Mouse (Mus musculus): ENCODE data around the gene Foxp1. TPM values are rescaled to one million over a fixed set of nuclear protein-coding genes. Genes with fewer than 3 reads are reported as not detected.

Gene Foxp1
- polyA plus RNA-seq, 1 experiment: 73.4 TPM

DNA sequence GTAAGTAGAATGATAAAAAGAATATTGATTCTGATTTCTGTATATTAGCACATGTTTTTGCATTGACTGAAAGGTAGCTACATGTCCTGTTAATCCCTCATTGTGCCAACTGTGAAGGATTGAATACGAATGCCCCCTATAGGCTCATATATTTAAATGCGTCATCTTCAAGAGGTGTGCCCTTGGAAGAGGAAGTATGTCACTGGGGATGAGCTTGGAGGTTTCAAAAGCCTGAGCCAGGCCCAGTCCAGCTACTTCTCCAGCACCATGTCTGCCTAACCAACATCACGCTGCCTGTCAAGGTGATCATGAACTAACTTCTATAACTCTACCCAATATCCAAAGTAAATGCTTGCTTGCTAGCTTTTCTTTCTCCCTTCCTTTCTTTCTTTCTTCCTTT lies 180.1 kb downstream of the Foxp1 start:
- Histone ChIP-seq H3K4me1 (ENCODE audit: control insufficient read depth, insufficient read depth, low read length) (peaks cover 23% of the 10 kb centered on the region), H3K4me3 (ENCODE audit: insufficient read depth, low read length) (no peak overlapping the region), H3K27ac (ENCODE audit: insufficient read depth, low read depth, low read length) (no peak overlapping the region)
- TF ChIP-seq CTCF (IDR thresholded peaks at IDR 0.05; ENCODE audit: low read depth, low read length) (no peak), POLR2A (IDR thresholded peaks at IDR 0.05; ENCODE audit: borderline replicate concordance, low read depth, low read length) (no peak)

DNA sequence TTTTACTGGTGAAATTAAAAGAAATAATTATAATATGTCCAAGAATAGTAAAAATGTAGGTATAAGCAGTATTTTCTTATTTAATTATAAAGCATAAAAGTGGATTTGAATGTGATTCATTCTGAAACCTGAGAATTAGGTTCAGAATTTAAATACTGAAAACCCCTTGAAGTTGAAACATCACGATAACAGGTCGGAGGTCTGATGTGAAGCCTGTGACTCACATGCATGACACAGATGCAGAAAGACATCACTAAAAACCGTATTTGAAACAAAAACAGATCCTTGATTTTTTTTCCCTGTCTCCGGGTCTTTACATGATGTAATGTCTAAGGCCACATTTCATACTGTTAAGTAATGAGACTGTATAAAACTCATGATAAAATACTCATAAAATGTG lies 181.6 kb downstream of the Foxp1 start:
- no peak for TF ChIP-seq POLR2A (IDR thresholded peaks at IDR 0.05; ENCODE audit: borderline replicate concordance, low read depth, low read length)
- no peak for TF ChIP-seq CTCF (IDR thresholded peaks at IDR 0.05; ENCODE audit: low read depth, low read length)
- Histone ChIP-seq H3K4me3 (ENCODE audit: insufficient read depth, low read length) (no peak overlapping the region), H3K4me1 (ENCODE audit: control insufficient read depth, insufficient read depth, low read length) (peaks cover 23% of the 10 kb centered on the region), H3K27ac (ENCODE audit: insufficient read depth, low read depth, low read length) (no peak overlapping the region)

DNA sequence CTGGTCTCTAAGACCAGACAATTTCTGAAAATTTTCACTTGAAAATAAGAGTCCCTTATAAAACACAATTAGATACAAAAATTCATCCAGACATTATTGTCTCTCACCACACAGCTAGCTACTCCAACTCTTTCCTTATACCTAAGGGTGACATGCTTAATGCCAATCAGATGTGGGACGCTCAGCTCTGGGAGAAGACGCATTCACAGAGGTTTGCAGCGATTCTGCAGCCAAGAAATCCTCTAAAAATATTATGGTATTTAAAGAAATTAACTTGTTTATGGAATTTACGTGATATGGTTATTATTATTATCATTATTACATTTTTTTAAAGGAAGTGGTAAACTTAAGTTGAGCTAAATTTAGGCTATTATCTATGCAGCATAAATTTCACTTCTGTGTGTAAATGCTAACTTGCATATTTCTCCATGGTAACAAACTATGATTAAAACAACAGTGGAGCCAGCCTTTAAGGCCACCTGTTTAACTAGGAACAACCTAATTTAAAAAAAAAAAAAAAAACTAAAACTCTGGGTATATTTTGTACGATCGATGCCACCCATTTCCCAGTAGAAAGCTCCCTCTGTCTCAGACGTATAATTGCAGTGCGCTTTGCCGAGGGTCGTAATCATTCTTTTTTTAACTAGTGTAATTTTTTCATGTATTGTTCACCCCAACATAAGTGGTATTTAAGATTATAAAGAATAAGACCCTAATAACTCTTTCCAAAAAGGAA lies 182.4 kb downstream of the Foxp1 start:
- TF ChIP-seq CTCF (IDR thresholded peaks at IDR 0.05; ENCODE audit: low read depth, low read length) (no peak), POLR2A (IDR thresholded peaks at IDR 0.05; ENCODE audit: borderline replicate concordance, low read depth, low read length) (no peak)
- peaks cover 25% of the 10 kb centered on the region for H3K4me1 ChIP-seq (ENCODE audit: control insufficient read depth, insufficient read depth, low read length)
- no peak overlapping the region for H3K27ac ChIP-seq (ENCODE audit: insufficient read depth, low read depth, low read length)

DNA sequence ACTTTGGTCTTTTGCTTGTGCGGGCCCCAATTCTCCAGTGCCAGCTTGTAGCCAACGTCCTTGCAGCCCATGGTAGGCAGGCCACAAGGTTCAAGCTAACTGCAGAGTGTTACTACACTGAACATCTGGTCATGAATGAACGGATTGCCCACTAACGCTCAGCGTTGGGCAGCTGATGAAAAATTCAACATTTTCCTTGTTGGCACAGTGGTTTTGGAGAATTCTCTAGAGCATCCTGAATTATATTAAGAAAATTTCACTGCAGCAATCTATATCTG lies 183.2 kb downstream of the Foxp1 start:
- Histone ChIP-seq H3K4me3 (ENCODE audit: insufficient read depth, low read length) (no peak overlapping the region), H3K27ac (ENCODE audit: insufficient read depth, low read depth, low read length) (no peak overlapping the region), H3K4me1 (ENCODE audit: control insufficient read depth, insufficient read depth, low read length) (peaks cover 19% of the 10 kb centered on the region)
- no peak for TF ChIP-seq POLR2A (IDR thresholded peaks at IDR 0.05; ENCODE audit: borderline replicate concordance, low read depth, low read length)
- no peak for TF ChIP-seq CTCF (IDR thresholded peaks at IDR 0.05; ENCODE audit: low read depth, low read length)

More for the DNA sequence above, 182.4 kb downstream of the Foxp1 start:
- H3K4me3 ChIP-seq (ENCODE audit: insufficient read depth, low read length): no peak overlapping the region

DNA sequence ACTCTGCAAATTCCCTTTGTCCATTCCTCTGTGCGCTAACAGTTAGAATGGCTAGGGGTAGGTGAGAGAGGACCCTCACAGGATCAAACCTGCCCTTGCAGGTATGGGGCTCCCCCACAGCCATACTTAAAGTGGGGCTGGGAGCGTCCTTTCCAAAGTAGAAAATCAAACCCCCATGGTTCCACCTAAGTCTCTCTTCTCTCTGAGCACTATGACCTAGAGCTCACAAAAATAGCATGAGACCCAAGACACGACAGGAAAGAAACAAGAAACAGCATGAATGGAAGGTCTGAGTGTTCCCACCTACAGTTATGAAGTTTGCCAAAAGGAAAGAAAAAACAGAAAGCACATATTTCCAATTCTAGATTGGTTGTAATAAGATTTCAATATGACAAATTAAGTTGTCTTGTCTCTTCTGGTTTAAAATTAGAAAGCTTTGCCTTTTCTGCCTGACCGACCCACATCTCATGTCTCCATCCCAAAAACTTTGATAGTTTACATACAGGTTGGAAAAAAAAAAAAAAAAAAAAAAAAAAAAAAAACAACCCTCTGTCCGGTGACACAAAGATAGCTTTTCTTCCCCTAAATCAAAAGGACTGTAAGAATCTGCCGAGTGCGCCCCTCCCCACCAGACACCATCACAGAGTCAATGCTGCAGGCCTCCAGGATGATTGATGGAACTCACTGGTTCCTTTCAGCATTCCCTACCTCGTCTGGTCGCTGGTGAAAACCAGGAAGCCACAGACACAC lies 183.8 kb downstream of the Foxp1 start:
- peaks cover 13% of the 10 kb centered on the region for H3K4me1 ChIP-seq (ENCODE audit: control insufficient read depth, insufficient read depth, low read length)
- H3K4me3 ChIP-seq (ENCODE audit: insufficient read depth, low read length): no peak overlapping the region
- no peak overlapping the region for H3K27ac ChIP-seq (ENCODE audit: insufficient read depth, low read depth, low read length)
- TF ChIP-seq POLR2A (IDR thresholded peaks at IDR 0.05; ENCODE audit: borderline replicate concordance, low read depth, low read length): no peak
- no peak for TF ChIP-seq CTCF (IDR thresholded peaks at IDR 0.05; ENCODE audit: low read depth, low read length)

DNA sequence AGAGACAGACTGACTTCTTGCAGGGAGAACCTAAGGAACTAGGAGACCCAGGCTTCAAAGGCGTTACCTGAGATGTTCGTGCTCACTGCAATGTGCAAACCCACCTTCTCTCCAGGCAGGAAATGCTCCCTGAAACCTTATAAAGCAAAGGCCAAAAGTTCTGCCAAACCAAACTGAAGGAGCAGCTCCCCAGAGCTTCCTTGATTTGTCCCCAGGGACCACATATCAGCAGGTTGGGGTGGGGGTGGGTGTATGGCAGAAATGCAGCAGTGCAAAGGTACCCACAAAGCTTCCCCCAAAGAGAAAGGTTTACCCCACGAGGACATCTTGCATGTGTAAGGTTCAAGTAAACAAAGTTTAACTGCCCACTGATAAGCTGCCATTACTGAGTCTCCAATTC lies 184.3 kb downstream of the Foxp1 start:
- TF ChIP-seq CTCF (IDR thresholded peaks at IDR 0.05; ENCODE audit: low read depth, low read length) (no peak), POLR2A (IDR thresholded peaks at IDR 0.05; ENCODE audit: borderline replicate concordance, low read depth, low read length) (no peak)
- Histone ChIP-seq H3K27ac (ENCODE audit: insufficient read depth, low read depth, low read length) (no peak overlapping the region), H3K4me1 (ENCODE audit: control insufficient read depth, insufficient read depth, low read length) (peaks cover 10% of the 10 kb centered on the region), H3K4me3 (ENCODE audit: insufficient read depth, low read length) (no peak overlapping the region)

DNA sequence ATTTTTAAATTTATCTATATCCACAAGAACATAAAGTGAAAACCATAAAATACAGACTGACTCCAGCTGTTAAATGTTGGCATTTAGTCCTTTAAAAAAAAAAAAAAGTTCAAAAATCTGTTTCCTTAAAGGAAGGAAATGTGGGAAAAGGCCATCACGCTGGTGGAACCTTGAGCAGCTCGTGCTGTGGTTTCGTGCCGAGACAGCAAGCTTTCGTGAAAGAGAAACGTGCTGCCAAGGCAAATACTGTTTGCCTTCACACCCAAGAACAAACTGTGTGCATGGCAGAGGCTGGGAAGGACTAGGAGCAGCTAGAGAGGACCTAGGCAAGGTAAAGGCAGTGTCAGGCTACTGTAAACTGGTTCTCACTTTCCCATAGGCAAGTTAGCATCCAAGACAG lies 184.9 kb downstream of the Foxp1 start:
- peaks cover 10% of the 10 kb centered on the region for H3K4me1 ChIP-seq (ENCODE audit: control insufficient read depth, insufficient read depth, low read length)
- no peak for TF ChIP-seq POLR2A (IDR thresholded peaks at IDR 0.05; ENCODE audit: borderline replicate concordance, low read depth, low read length)
- no peak for TF ChIP-seq CTCF (IDR thresholded peaks at IDR 0.05; ENCODE audit: low read depth, low read length)
- H3K4me3 ChIP-seq (ENCODE audit: insufficient read depth, low read length): no peak overlapping the region
- no peak overlapping the region for H3K27ac ChIP-seq (ENCODE audit: insufficient read depth, low read depth, low read length)

DNA sequence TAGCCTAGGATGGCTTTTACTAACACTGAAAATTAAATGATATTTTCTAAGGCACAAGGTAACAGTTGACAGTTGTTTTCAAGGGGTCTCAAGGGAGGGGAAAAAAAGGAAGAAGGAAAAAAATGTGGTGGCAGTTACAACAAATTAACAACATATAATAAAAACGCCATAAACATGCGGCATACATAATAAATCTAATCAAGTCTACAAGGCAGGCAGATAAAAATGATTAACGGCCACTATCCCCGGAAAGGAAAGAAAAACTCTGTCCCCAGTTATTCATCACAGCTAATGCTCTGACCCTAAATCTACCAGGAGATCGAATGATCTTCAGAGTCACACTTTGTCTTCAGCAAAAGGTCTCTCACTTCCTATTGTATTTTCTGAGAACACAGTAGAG lies 186.3 kb downstream of the Foxp1 start:
- Histone ChIP-seq H3K4me1 (ENCODE audit: control insufficient read depth, insufficient read depth, low read length) (peaks cover 10% of the 10 kb centered on the region), H3K4me3 (ENCODE audit: insufficient read depth, low read length) (no peak overlapping the region), H3K27ac (ENCODE audit: insufficient read depth, low read depth, low read length) (no peak overlapping the region)
- TF ChIP-seq POLR2A (IDR thresholded peaks at IDR 0.05; ENCODE audit: borderline replicate concordance, low read depth, low read length): no peak
- no peak for TF ChIP-seq CTCF (IDR thresholded peaks at IDR 0.05; ENCODE audit: low read depth, low read length)

DNA sequence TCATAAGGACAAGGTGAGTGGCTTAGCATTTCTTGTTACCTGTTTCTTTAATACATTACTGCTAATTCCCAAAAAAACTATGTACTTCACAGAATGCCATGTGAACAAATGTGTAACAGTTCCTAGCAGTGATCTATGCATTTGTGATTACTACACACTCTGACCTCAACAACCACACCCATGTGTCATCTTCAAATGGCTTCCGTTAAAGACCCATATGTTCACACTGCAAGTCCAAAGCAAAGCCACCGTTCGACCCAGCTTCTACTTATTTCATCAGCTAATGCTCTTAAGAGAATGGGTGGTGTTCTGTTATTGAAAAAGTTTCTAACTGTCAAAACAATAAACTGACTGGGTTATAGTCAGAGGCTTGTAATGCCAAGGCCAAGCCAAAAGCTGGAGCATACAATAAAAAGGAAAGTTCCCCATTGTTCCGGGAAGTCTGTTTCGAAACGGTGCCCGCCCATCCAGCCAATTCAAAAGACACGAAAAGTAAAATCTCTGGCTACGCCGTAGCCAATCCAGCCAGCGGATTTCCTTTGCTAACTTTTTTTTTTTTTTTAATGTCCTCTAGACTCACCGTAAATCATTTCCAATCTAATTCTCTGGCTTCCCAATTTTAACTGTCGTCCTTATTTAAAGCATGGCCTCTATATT lies 187.2 kb downstream of the Foxp1 start:
- TF ChIP-seq CTCF (IDR thresholded peaks at IDR 0.05; ENCODE audit: low read depth, low read length) (no peak), POLR2A (IDR thresholded peaks at IDR 0.05; ENCODE audit: borderline replicate concordance, low read depth, low read length) (no peak)
- H3K4me1 ChIP-seq (ENCODE audit: control insufficient read depth, insufficient read depth, low read length): peaks cover 10% of the 10 kb centered on the region
- no peak overlapping the region for H3K4me3 ChIP-seq (ENCODE audit: insufficient read depth, low read length)
- no peak overlapping the region for H3K27ac ChIP-seq (ENCODE audit: insufficient read depth, low read depth, low read length)

DNA sequence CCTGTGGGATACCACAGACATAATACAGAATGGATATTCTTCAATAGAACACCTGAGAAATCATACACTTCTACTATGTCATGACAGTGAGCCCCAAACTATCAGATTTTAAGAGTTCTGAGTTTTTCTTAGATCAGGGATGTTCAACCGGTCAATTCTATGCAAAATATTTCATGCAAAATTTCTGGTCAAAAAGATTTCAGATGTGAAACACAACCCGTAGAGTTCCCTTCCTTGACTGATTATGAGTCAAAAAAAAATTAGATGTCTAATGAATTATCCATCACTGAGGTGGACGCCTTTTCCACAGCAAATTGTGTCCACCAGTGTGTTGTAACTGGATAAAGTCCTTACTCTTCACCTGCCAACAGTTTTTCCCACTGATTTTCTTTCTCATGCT lies 188.3 kb downstream of the Foxp1 start:
- Histone ChIP-seq H3K4me3 (ENCODE audit: insufficient read depth, low read length) (no peak overlapping the region), H3K4me1 (ENCODE audit: control insufficient read depth, insufficient read depth, low read length) (peaks cover 7% of the 10 kb centered on the region), H3K27ac (ENCODE audit: insufficient read depth, low read depth, low read length) (no peak overlapping the region)
- TF ChIP-seq POLR2A (IDR thresholded peaks at IDR 0.05; ENCODE audit: borderline replicate concordance, low read depth, low read length): no peak
- no peak for TF ChIP-seq CTCF (IDR thresholded peaks at IDR 0.05; ENCODE audit: low read depth, low read length)
